1 mouse cellular context compared by ENCODE assay signal in genomic region chr8:105935105-105935504, GRCm38 (mm10).
TF ChIP-seq lines count a peak whose summit lies in the region.

No protein-coding gene starts in this region.

TF ChIP-seq in MEL, 35 proteins besides CTCF, POLR2A, EP300 and RAD21 (continued from another document):
- TF ChIP-seq JUND (IDR thresholded peaks at IDR 0.05; ENCODE audit: low read depth, low read length) = no peak
- 0 out of 2 replicates have a peak, but pooled peaks have one; percentile 32 for TF ChIP-seq NELFE (IDR thresholded peaks at IDR 0.05; ENCODE audit: low read depth, low read length)
- no peak for TF ChIP-seq BHLHE40 (IDR thresholded peaks at IDR 0.05; ENCODE audit: borderline replicate concordance, low read depth, low read length)
- peak; percentile 96 for TF ChIP-seq MYC (IDR thresholded peaks at IDR 0.05; ENCODE audit: low read depth, low read length)
- peak; percentile 69 for TF ChIP-seq SIN3A (IDR thresholded peaks at IDR 0.05; ENCODE audit: low read length)
